Mouse (Mus musculus) bone marrow macrophage, adult 2 months (primary cell): ENCODE measurements around the gene Akap13.

Experiments used
- CTCF ChIP-seq: IDR thresholded peaks from 2 replicates; pipeline ENCODE4 v1.5.1; 2012; ENCODE audit warnings: low read depth, mild to moderate bottlenecking, low read length, moderate library complexity
- POLR2A ChIP-seq: IDR thresholded peaks from 2 replicates; pipeline ENCODE4 v1.6.1; 2012; ENCODE audit warnings: mild to moderate bottlenecking, low read depth, low read length, borderline replicate concordance

GRCm38 (mm10) chr7:75500164-75500563 lies 44.8 kb downstream of the Akap13 start:
- TF ChIP-seq CTCF = no peak
- no peak for TF ChIP-seq POLR2A
